Mouse (Mus musculus): ENCODE results near the gene Rgs9bp. TPM values are rescaled to one million over a fixed set of nuclear protein-coding genes. Genes with fewer than 3 reads are reported as not detected.

Gene Rgs9bp
- polyA plus RNA-seq (2021; fragmentation: Nextera tagmentation), result 0.03 TPM in 1 of 2 replicates, not detected in the other
- long read RNA-seq, experiment 1, result 0 reads
- long read RNA-seq, experiment 2, result 0 reads

GRCm38 (mm10) chr7:35585191-35586054 lies at the start of gene Rgs9bp:
Gene Rgs9bp, minus strand, starts transcription at chr7:35585582.

DNA sequence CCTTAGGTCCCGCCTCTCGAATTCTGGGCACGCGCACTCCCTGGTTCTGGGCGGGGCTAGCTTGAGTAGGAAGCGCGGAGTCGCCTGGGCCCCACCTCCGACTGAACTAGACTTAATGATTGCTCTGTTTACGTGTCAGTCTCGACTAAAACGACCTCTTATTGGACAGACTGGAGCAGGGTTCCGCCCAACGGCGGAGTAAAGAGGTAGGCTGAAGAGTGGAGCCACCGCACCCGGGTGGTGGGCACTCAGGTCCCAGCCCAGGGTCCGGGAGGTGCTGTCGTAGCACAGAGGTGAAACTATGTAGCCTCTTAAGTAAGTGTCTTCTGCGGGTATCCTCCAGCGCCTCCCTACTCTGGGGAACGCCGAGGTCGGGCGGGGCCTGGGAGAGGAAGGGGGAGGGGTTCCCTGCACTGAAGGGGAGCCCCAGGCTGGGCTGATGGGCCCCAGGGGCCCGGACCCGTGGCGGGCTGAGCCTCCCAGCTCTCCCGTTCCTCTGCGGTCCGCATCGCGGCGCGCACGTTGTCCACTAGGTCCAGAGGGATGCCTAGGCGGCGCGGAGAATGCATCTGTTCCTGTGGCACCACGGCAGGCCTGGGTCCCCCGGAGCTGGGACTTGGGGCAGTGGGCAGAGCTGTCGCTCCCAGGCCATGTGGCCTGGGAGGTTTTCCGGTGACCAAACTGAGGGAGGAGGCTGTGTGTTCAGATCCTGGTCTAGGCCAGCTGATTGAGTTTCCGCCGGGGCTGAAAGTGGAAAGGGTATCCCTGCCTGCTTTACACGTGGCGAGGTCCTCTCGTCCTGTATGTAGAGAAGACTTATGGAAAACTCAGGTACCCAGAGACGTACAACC lies 898 bp upstream of the Rgs9bp start, which contains the start of gene Ankrd27:
Gene Ankrd27 (plus strand): TSS at position 190 of the 851 bp plus-strand sequence.

GRCm38 (mm10) chr7:35556205-35556603 lies 29.2 kb downstream of the Rgs9bp start, which contains the start of gene Nudt19:
Gene Nudt19, minus strand, starts transcription at chr7:35556304.

GRCm38 (mm10) chr7:35537562-35537961 lies 47.8 kb downstream of the Rgs9bp start, which contains the start of gene Tdrd12:
Gene Tdrd12, minus strand, starts transcription at chr7:35537745.

Other genes starting within 250 kb of the Rgs9bp start
- gene Faap24, start 188.7 kb downstream of the Rgs9bp start, polyA plus RNA-seq (2021; fragmentation: Nextera tagmentation), result 8.5 and 9.3 TPM in 2 replicates
- gene Cep89, start 188.5 kb downstream of the Rgs9bp start, polyA plus RNA-seq (2021; fragmentation: Nextera tagmentation), result 6.7 and 7.6 TPM in 2 replicates
- gene Slc7a9, start 136.8 kb downstream of the Rgs9bp start, polyA plus RNA-seq (2021; fragmentation: Nextera tagmentation), result not detected in 2 replicates
- 0.36 and 0.51 TPM in 2 replicates for gene Tdrd12, start 47.8 kb downstream of the Rgs9bp start, polyA plus RNA-seq (2021; fragmentation: Nextera tagmentation)
- 178 and 208 TPM in 2 replicates for gene Nudt19, start 29.3 kb downstream of the Rgs9bp start, polyA plus RNA-seq (2021; fragmentation: Nextera tagmentation)
- 8.3 and 9.5 TPM in 2 replicates for gene Ankrd27, start 662 bp upstream of the Rgs9bp start, polyA plus RNA-seq (2021; fragmentation: Nextera tagmentation)
- 250 and 260 TPM in 2 replicates for gene Pdcd5, start 61.9 kb upstream of the Rgs9bp start, polyA plus RNA-seq (2021; fragmentation: Nextera tagmentation)
- gene Dpy19l3, start 168.9 kb upstream of the Rgs9bp start, polyA plus RNA-seq (2021; fragmentation: Nextera tagmentation), result 10.4 and 15.5 TPM in 2 replicates
- 1.9 and 4.5 TPM in 2 replicates for gene Zfp507, start 217.4 kb upstream of the Rgs9bp start, polyA plus RNA-seq (2021; fragmentation: Nextera tagmentation)

Data from left cerebral cortex, adult 6 months (tissue).